Mouse (Mus musculus) heart, embryonic 12.5 days (tissue): Measurements from ENCODE around the gene Ppard. TPM values are rescaled to one million over a fixed set of nuclear protein-coding genes. Genes with fewer than 3 reads are reported as not detected.

Experiments used
- ATAC-seq: fragments of 200-750 bp; cut with Nextera tagmentation; 2 replicates; pipeline ENCODE4 v1.8.0; 2017; ENCODE audit warnings: moderate TSS enrichment, moderate library complexity; ENCODE audit not compliant: insufficient number of reproducible peaks, low FRiP score
- H3K27ac ChIP-seq: fragments of 300-500 bp; sonication (generic); 2 replicates; pipeline ENCODE4 v1.5.1; 2016; ENCODE audit warnings: mild to moderate bottlenecking, moderate library complexity; ENCODE audit not compliant: poor library complexity, severe bottlenecking
- H3K27me3 ChIP-seq: fragments of 300-500 bp; sonication (generic); replicated peaks from 2 replicates; pipeline ENCODE4 v1.6.1; 2016; ENCODE audit warnings: mild to moderate bottlenecking, moderate library complexity
- H3K36me3 ChIP-seq: fragments of 300-500 bp; sonication (generic); 2 replicates; pipeline ENCODE4 v1.6.1; 2016; ENCODE audit warnings: mild to moderate bottlenecking, moderate library complexity
- H3K4me1 ChIP-seq: fragments of 300-500 bp; sonication (generic); replicated peaks from 2 replicates; pipeline ENCODE4 v1.6.1; 2016; ENCODE audit warnings: mild to moderate bottlenecking
- H3K4me2 ChIP-seq: fragments of 300-500 bp; sonication (generic); 2 replicates; pipeline ENCODE4 v1.6.1; 2016; ENCODE audit warnings: mild to moderate bottlenecking, moderate library complexity
- H3K4me3 ChIP-seq: fragments of 300-500 bp; sonication (generic); 2 replicates; pipeline ENCODE4 v1.5.1; 2016; ENCODE audit warnings: mild to moderate bottlenecking
- H3K9ac ChIP-seq: fragments of 300-500 bp; sonication (generic); 2 replicates; pipeline ENCODE4 v1.6.1; 2016; ENCODE audit warnings: mild to moderate bottlenecking, moderate library complexity
- H3K9me3 ChIP-seq: fragments of 300-500 bp; sonication (generic); replicated peaks from 2 replicates; pipeline ENCODE4 v1.6.1; 2016; ENCODE audit warnings: mild to moderate bottlenecking, moderate library complexity
- WGBS: fragments of 180-500 bp; shearing (Covaris S2); methylation state at CpG from one replicate; pipeline ENCODE4 v1.1.7; 2016; 5-methylcytosine and 5-hydroxymethylcytosine counted together
- polyA plus RNA-seq: library from polyadenylated mRNA; unstranded; fragments of >200 nt; fragmentation: Nextera tagmentation; extraction: Ambion mirVana; gene quantifications from 2 replicates; pipeline ENCODE4 v1.2.1, GENCODE M21; 2016

Gene Ppard
- polyA plus RNA-seq, 1 experiment from 2014 or later, result 1.4 TPM

DNA sequence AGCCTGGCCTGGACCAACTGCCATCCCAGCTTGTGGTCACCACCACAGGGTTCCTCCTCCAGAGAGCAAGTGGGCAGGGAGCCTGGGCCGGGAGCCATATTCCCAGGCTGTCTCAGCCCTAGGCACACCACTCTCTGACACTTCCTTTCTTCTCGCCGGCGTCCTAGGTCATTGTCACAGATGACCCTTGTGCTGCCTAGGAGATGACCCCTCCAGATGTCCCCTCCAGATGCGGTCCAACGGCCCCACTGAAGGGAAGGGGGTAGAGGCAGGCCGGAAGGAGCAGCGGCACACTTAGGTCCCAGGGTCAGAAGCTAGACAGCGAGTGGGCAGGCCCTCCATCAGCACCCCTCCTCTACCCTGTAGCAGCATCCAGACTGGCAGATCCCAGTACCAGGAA, 67.8 kb downstream of the Ppard start:
- peaks cover 13% of the 10 kb centered on the region for H3K4me1 ChIP-seq
- peaks cover 22% of the 10 kb centered on the region for H3K36me3 ChIP-seq
- H3K27ac ChIP-seq, result no peak overlapping the region
- H3K4me2 ChIP-seq, result no peak overlapping the region
- peak overlapping the region; percentile 1; the same call in 1 of the 2 replicates for H3K9ac ChIP-seq
- H3K9me3 ChIP-seq, result peaks cover 3% of the 10 kb centered on the region; the same call in 1 of the 2 replicates
- no peak for ATAC-seq
- WGBS, result 55% methylated on average over 9 of the region's 9 CpGs
- H3K4me3 ChIP-seq, result no peak overlapping the region
- H3K27me3 ChIP-seq, result no peaks in the 10 kb centered on the region

DNA sequence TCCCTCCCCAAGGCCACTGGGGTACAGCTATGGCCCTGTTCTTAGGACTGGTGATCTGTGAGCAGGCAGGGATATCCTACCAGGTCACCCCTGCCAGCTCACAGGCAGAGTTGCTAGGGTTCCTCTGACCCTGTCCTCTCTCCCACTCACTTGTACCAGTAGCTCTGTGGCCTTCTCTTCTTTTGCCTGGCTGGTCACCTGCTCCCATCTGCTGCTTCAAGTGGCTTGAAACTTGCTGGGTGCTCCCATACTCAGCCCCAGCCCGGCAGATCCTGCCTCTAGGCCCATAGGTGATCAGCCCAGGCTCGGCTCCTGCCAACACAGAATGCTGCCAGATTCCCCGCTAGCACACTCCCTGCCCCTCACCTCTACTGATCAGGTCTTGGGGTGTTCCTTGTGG, 68.3 kb downstream of the Ppard start:
- H3K4me3 ChIP-seq, result no peak overlapping the region
- H3K4me2 ChIP-seq, result no peak overlapping the region
- H3K27ac ChIP-seq, result no peak overlapping the region
- no peaks in the 10 kb centered on the region for H3K27me3 ChIP-seq
- peaks cover 4% of the 10 kb centered on the region; the same call in 1 of the 2 replicates for H3K9me3 ChIP-seq
- 67% methylated on average over 3 of the region's 3 CpGs for WGBS
- peaks cover 13% of the 10 kb centered on the region for H3K4me1 ChIP-seq
- H3K36me3 ChIP-seq, result peaks cover 22% of the 10 kb centered on the region
- no peak overlapping the region for H3K9ac ChIP-seq
- no peak for ATAC-seq

- no peak overlapping the region for H3K9ac ChIP-seq
- whole genome bisulfite sequencing, result 49% methylated on average over 10 of the region's 10 CpGs
- H3K4me3 ChIP-seq, result no peak overlapping the region
- H3K36me3 ChIP-seq, result no peaks in the 10 kb centered on the region
- peaks cover 4% of the 10 kb centered on the region; the same call in 1 of the 2 replicates for H3K9me3 ChIP-seq
- H3K4me2 ChIP-seq, result no peak overlapping the region
- peaks cover 8% of the 10 kb centered on the region for H3K4me1 ChIP-seq
- no peak for ATAC-seq
- no peak overlapping the region for H3K27ac ChIP-seq
- no peaks in the 10 kb centered on the region for H3K27me3 ChIP-seq
These were observed 72.7 kb downstream of the Ppard start for GRCm38 (mm10) chr17:28305172-28305571.

- Histone ChIP-seq H3K27ac (no peak overlapping the region), H3K9ac (no peak overlapping the region), H3K9me3 (peaks cover 4% of the 10 kb centered on the region; the same call in 1 of the 2 replicates), H3K27me3 (no peaks in the 10 kb centered on the region), H3K4me3 (no peak overlapping the region), H3K4me1 (peaks cover 9% of the 10 kb centered on the region), H3K36me3 (no peaks in the 10 kb centered on the region), H3K4me2 (peak overlapping the region; percentile 48)
- 13% methylated on average over 18 of the region's 18 CpGs for WGBS
- ATAC-seq, result no peak
These were observed 76.0 kb downstream of the Ppard start for GRCm38 (mm10) chr17:28308297-28309195.

DNA sequence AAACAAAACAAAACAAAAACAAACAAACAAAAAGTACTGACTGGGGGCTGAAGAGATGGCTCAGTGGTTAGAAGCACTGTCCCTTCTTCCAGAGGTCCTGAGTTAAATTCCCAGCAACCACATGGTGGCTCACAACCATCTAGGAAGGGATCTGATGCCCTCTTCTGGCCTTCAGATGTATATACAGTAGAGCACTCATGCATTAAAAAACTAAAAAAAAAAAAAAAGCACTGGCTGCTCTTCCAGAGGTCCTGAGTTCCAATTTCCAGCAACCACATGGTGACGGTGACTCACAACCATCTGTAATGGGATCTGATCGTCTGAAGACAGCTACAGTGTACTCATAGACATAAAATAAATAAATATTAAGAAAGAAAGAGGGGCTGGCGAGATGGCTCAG, 78.3 kb downstream of the Ppard start:
- no peak overlapping the region for H3K27ac ChIP-seq
- H3K4me2 ChIP-seq, result no peak overlapping the region
- H3K4me3 ChIP-seq, result no peak overlapping the region
- no peaks in the 10 kb centered on the region for H3K9me3 ChIP-seq
- H3K36me3 ChIP-seq, result peaks cover 4% of the 10 kb centered on the region
- no peaks in the 10 kb centered on the region for H3K27me3 ChIP-seq
- WGBS, result 76% methylated on average over 3 of the region's 3 CpGs
- peaks cover 25% of the 10 kb centered on the region for H3K4me1 ChIP-seq
- H3K9ac ChIP-seq, result no peak overlapping the region
- no peak for ATAC-seq

GRCm38 (mm10) chr17:28311366-28312132, 79.0 kb downstream of the Ppard start:
- Histone ChIP-seq H3K4me2 (no peak overlapping the region), H3K27ac (0 out of 2 replicates have a peak overlapping the region, but pooled peaks have one; percentile 10), H3K9ac (no peak overlapping the region), H3K27me3 (no peaks in the 10 kb centered on the region), H3K9me3 (no peaks in the 10 kb centered on the region), H3K4me1 (peaks cover 25% of the 10 kb centered on the region), H3K4me3 (no peak overlapping the region), H3K36me3 (peaks cover 11% of the 10 kb centered on the region)
- WGBS, result 67% methylated on average over 5 of the region's 5 CpGs
- ATAC-seq, result no peak

DNA sequence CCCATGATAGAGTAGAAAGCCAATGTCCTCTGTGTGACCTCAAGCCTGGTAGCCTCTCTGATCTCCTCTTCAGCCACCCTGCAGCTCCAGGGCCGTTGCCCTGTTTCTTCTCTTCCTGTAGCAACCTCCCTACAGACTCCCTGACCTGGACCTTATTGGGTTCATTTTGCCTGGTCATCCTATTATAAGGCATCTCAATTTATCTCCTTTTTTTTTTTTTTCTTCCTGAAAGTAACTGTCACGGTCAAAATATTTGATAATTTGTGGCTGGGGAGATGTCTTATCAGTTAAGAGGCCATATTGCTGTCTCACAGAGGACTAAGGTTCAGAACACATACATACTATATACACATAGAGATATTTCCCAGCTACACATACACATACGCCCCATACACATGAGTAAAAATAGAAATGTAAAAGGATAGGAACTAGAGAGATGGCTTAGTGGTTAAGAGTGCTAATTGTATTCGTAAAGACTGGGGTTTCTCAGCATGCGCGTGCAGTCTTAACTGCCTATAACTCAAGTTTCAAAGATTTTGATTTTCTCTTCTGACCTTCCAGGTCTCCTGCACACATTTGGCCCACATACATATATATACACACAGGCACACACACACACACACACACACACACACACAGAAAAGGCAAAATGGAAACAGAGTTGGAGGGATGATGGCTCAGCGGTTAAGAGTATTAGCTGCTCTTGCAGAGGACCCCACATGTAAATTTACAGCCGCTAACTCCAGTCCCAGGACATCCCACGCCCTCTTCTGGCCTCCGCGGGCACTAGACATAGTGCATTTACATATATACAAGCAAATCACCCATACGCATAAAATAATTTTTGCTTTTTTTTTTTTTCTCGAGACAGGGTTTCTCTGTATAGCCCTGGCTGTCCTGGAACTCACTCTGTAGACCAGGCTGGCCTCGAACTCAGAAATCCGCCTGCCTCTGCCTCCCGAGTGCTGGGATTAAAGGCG, 80.0 kb downstream of the Ppard start:
- peak overlapping the region; percentile 76 for H3K4me3 ChIP-seq
- WGBS, result 27% methylated on average over 17 of the region's 17 CpGs
- H3K9ac ChIP-seq, result 0 out of 2 replicates have a peak overlapping the region, but pooled peaks have one; percentile 43
- H3K27ac ChIP-seq, result peak overlapping the region; percentile 6; the same call in 1 of the 2 replicates
- H3K36me3 ChIP-seq, result peaks cover 21% of the 10 kb centered on the region
- peak overlapping the region; percentile 77 for H3K4me2 ChIP-seq
- H3K9me3 ChIP-seq, result no peaks in the 10 kb centered on the region
- peak; percentile 0; the same call in 1 of the 2 replicates for ATAC-seq
- H3K4me1 ChIP-seq, result peaks cover 25% of the 10 kb centered on the region
- no peaks in the 10 kb centered on the region for H3K27me3 ChIP-seq

DNA sequence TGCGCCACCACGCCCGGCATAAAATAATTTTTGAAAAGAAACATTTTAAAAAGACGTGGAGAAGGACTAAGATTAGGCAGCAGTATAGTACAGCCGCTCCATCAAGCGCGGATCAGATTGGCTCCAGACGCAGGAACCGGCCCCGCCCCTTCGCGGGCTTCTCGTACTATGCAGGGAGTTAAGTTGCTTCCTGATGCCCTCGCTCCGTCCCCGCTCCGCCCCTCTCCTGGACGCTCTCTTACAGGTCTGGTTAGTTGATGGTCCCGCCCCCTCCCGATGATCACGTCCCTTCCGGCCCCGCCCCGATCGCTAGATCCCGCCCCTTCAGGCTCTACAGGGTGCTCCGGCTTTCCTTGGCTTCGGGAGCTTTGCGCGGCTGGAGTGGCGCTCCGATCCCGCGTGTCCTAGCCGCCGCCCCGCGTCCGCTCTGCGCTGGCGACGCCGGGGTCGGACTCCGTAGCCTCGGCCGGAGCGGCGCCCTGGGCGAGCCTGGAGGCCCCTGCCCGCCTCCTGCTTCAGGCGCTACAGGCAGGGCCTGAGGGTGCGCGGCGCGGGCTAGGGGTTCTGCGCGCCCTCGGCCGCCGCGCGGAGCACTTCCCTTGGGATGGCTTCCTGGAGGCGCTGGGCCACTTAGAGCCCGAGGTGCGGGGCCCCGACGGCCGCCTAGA, 80.8 kb downstream of the Ppard start, which contains the start of gene Fance:
Fance (plus strand) TSS at position 308 of the 668 bp plus-strand sequence.
- H3K36me3 ChIP-seq, result peaks cover 29% of the 10 kb centered on the region
- peak within 1 kb of the TSS; percentile 83 for H3K27ac ChIP-seq
- no peaks in the 10 kb centered on the region for H3K27me3 ChIP-seq
- WGBS, result under 1% methylated on average over 69 of the region's 69 CpGs
- no peaks in the 10 kb centered on the region for H3K9me3 ChIP-seq
- peak within 1 kb of the TSS; percentile 77 for H3K4me2 ChIP-seq
- H3K4me1 ChIP-seq, result peaks cover 24% of the 10 kb centered on the region
- H3K4me3 ChIP-seq, result peak within 1 kb of the TSS; percentile 76
- peak; percentile 96 for ATAC-seq
- peak within 1 kb of the TSS; percentile 87 for H3K9ac ChIP-seq

DNA sequence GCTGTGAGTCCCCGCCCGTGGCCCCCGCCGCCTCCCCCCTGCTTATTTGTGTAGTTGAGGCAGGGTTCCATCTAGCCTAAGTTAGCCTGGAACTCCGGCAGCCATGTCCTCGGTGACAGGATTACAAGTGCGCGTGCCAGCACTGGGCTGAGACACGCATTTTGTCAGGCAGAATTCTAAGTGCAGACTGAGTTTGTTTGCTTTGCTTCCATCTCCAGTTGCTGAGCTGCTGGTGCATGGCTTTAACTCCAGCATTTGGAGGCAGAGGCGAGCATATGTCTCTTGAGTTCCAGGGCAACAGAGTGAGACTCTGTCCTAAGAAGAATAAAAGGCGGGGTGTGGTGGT, 81.4 kb downstream of the Ppard start:
- Histone ChIP-seq H3K36me3 (peaks cover 33% of the 10 kb centered on the region), H3K9ac (peak overlapping the region; percentile 87), H3K4me3 (peak overlapping the region; percentile 76), H3K4me1 (peaks cover 20% of the 10 kb centered on the region), H3K9me3 (no peaks in the 10 kb centered on the region), H3K27me3 (no peaks in the 10 kb centered on the region), H3K27ac (peak overlapping the region; percentile 83), H3K4me2 (peak overlapping the region; percentile 77)
- peak; percentile 19 for ATAC-seq
- under 1% methylated on average over 11 of the region's 11 CpGs for WGBS

- Histone ChIP-seq H3K9me3 (no peaks in the 10 kb centered on the region), H3K9ac (0 out of 2 replicates have a peak overlapping the region, but pooled peaks have one; percentile 27), H3K4me3 (no peak overlapping the region), H3K27ac (no peak overlapping the region), H3K4me1 (peaks cover 20% of the 10 kb centered on the region), H3K4me2 (no peak overlapping the region), H3K27me3 (no peaks in the 10 kb centered on the region), H3K36me3 (peaks cover 48% of the 10 kb centered on the region)
- 89% methylated on average over 20 of the region's 20 CpGs for WGBS
- no peak for ATAC-seq
These were observed 83.2 kb downstream of the Ppard start for GRCm38 (mm10) chr17:28315611-28316160.
